Mouse (Mus musculus): Measurements from ENCODE around the gene Serpini1.
"Not testable (repeated sequence)": the region's sequence is repeated elsewhere in the genome, so short reads cannot be mapped to it uniquely, and the experiment has no call there.

Gene Serpini1

DNA sequence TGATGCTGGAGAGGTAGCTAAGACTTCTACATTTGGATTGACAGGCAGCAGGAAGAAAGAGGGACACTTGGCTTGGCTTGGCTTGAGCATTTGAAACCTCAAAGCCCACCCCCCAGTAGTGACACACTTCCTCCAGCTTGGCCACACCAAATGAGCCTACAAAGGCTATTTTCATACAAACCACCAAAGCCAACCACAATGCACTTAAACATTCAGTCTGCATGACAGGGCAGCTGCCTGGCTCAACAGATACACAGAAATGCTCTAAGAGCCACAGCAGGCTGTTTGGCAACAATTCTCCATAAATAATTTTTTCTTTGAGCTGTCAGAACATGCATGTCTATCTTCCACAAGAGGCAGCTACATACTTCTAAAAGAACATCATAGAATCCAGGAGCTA lies 90.2 kb downstream of the Serpini1 start:
- no peak for DNase-seq

DNA sequence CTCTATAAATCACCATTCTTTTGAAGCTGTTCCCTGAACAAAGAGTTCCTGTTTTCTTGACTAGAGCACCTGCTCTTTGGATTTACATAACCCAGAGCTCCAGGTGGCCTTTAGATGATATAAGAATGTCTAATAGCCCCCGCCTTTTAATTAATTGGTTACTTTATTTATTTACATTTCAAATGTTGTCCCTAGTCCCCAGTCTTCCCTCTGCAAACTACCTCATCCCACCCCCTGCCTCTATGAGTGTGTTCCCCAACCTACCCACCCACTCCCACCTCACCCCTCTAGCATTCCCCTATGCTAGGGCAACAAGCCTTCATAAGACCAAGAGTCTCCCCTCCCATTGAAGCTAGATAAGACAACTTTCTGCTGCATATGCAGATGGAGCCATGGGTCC lies 90.9 kb downstream of the Serpini1 start:
- no peak for DNase-seq

DNA sequence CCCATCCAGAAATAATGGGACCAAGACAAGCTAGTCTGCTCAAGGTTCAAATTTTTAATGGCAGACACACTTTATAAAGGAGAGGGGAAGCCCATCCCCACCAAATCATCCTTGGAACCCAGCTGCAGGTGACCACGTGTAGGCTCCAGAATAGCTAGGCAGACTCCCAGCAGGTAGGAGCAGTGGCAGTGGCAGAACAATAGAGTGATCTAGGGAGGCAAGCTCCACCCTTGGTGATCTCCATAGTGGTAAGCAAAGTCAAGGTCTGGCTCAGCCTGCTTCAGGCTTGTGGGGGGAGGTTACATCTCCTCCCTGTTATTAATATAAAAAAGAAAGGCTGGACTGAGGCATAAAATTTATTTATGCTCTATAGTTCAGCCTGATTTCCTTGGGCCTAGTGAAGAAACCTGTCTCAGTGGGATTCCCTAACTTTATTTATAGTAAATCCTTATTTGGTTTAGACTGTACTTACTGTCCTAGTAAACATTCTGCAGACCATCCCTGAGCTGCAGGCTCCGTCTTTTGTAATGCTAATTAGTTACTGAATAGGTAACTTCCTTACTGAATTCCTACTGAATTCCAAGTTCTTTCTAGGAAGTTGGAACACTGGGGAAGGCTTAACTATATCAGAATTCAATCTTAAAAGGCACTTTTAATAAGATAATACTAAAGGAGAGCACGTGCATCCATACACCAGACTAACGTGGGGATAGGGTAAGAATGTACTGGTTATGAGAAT lies 93.2 kb downstream of the Serpini1 start:
- not testable (repeated sequence) for DNase-seq

DNA sequence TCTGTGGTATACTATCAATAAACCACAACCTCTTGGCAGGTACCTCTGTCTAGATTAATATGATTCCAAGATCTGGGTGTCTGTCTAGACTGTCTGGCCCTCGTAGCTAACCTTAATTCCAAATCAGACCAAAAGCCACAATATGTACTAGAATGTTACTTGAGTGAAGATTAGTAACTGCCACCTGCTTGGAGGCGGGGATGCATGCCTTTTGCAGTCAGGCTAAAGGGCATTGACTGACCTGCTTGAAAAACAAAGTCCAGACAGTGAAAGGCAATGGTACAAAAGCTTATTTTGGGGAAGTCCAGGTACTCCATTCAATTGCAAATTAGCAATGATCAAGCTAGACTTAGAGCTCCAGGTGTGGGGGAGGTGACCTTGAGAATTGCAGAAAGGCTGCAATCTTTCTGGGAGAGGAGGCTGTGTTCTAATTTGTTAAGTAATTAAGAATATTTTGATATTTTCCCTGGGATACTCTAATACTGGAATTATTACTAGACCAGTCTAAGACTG lies 94.3 kb downstream of the Serpini1 start:
- no peak for DNase-seq

DNA sequence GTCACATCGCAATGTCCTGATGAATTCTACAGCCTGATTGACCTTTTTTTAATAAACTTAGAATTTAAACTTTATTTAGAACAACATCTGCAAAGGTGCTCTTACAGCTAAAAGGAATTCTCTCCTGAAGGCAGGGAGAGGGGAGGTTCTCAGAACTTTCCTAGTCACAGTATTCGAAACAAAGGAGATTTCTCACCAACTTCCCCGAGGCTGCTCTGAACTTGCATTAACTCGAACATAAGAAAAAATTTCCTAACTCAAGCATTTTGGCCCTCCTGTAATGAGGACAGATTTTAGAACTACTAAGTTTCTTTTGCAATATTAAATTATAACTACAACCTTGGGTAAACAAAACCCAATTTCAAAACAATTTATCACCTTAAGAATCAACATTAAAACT lies 96.6 kb downstream of the Serpini1 start:
- DNase-seq: not testable (repeated sequence)

DNA sequence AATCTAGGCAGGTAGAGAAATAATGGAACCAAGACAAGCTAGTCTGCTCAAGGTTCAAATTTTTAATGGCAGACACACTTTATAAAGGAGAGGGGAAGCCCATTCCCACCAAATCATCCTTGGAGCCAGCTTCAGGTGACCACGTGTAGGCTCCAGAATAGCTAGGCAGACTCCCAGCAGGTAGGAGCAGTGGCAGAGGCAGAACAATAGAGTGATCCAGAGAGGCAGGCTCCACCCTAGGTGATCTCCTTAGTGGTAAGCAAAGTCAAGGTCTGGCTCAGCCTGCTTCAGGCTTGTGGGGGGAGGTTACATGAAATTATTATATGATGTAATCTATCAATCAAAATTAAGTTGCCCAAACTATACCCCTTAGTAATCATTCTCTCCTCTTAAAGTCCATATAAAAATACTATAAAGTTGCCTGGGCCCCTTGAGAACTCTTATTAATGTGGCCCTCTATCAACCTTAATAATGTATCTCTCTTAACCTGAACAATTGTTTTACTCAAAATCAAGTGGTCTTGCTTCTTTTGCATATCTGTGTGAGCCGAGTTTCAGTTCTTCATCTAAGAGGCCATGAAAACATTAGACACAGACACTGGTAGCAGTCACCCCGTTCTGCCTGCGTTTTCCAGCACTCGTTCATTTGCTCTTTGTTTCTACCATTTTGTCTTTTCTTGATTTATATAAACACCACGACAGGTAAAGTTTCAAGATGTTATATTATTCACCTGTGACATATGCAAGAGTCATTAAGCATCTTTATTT lies 98.4 kb downstream of the Serpini1 start:
- no peak for DNase-seq

DNA sequence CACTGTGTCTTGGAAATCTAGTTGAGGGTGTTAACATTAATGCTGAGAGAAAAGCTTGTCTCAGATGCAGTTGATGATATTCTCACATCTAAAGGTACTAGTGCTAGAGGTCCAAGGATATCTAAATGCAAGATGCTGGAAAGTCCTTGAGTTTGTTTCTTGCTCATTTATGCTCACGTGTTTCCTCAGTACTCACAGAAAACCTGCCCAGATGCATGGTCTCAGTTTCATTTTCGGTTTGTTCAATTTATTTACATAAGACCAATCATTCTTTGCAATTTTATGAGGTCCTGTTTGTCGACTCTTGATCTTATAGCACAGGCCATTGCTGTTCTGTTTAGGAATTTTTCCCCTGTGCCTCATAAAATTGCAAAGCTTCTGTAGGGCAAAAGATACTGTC lies 109.6 kb downstream of the Serpini1 start:
- no peak for DNase-seq

DNA sequence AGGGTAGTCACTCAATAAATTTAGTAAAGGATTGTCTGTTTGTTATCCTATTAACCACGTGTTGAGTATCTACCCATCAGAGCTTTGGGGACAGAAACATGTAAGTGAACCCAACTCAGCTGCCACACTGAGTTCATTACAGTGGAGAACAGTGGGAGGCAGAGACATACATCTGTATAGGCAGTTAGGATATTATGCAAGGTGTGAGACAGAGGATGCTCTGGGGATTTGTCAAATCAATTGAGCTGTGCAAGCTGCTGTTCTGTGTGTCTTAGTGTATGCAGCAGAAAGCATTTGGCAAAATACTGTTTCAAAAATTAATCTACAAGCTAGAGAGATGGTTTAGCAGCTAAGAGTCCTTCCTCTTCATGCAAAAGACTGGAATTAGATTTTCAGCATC lies 113.1 kb downstream of the Serpini1 start:
- peak; percentile 1 for DNase-seq

DNA sequence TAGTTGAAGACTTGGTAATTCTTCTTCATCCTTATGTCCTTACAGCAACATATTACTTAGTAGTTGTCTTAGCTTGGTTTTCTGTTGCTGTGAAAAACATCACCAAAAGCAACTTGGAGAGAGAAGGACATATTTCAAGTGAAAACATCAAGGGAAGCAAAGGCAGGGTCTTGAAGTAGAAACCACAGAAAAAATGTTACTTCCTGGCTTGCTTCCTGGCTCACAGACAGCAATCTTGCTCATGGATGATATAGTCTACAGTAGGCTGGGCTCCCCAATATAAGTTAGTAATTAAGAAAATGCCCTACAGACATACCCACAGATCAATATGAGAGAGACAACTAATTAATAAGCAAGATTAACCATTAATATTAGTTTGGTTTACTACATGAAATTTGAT lies 125.5 kb downstream of the Serpini1 start:
- no peak for DNase-seq

DNA sequence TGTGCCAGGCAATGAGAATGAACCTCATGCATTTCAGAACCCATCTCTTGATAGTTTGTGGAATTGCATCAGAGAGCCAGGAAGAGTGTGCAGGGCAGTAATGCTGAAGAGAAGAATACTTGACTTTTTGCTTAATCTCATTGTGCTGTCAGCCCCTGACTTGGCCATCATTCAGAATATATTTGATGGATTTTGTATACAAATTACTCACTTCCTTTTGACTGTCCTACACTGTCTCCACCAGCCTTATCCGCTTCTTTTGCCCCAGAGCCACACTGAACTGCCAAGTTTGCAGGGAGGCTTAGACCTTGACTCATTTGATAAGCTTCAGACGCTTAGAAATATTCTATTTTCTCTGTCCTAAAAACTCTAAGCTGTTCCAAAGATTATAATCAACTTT lies 129.4 kb downstream of the Serpini1 start:
- no peak for DNase-seq

DNA sequence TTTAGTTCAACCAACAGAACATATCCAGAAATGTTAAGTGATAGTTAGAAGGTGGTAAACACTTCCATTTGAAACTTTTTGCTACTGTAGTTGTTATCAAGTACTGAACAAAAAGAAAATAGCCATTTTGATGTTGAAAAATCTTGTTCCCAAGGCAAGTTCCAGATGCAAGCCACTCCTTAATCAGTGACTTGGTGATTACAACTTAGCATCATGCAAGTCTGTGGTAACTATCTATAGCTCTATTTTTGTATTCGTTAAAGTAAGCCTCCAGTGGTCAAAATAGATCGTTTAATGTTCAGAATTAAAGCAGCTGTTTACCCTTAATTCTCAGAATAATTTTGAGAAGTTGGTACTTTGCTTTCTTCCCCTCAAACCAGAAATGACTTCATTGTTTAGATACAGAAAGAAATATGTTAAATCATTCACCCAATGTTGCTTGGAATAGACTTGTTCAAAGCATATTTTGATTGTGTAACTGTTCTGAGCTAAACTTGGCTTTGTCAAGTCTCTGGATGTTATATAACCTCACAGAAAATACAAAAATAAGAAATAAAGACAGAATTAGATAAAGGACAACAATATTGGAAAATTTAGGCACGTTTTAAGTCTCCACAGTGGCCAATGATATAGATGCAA lies 130.0 kb downstream of the Serpini1 start:
- no peak for DNase-seq

DNA sequence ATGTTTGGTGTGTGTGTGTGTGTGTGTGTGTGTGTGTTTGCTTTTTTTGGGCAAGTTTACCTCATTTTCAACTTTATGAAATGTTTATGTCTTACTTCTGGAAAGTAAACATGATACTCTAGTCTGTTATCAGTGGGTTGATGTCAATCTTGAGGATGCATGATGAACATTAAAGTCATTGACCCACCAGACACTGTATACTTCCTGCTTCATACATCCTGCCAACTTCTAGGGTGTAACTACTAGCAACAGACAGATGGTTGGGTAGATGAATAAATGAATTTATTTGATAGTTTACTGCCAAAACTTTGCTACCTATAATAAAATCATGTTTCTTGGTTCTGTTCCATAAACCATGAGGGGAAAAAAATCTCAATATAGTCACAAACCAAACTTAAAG lies 133.0 kb downstream of the Serpini1 start:
- DNase-seq: no peak

DNA sequence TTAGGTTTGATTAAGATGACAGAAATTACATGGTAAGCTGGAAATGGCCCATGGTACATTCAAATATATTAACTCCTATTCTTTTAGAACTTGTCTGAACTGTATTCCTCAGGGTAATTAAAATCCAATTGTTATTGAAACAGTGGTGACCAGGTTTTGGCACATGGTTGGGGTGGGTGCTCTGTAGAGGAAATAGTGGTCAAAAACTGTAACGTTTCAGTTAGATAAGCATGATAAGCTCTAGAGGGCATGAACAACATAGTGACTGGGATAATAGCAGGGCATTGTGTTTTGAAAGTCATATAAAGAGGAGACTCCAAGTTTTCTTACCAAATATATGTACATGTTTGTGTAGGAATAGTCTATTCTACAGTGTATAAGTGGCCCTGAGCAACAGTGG lies 134.7 kb downstream of the Serpini1 start:
- no peak for DNase-seq
